Mouse (Mus musculus) hematopoietic multipotent progenitor cell, adult 10-12 weeks (in vitro differentiated cells): ENCODE measurements around the gene Hoxc9. TPM values are rescaled to one million over a fixed set of nuclear protein-coding genes. Genes with fewer than 3 reads are reported as not detected.

ENCODE experiments used
- polyA plus RNA-seq: library from polyadenylated mRNA; stranded (reverse); fragments of >175 nt; gene quantifications from 2 replicates; pipeline ENCODE4 v1.2.3, GENCODE M21; 2012; ENCODE audit warnings: low replicate concordance

The Hoxc9 gene
- polyA plus RNA-seq: 0.13 and 0.39 TPM in 2 replicates

DNA sequence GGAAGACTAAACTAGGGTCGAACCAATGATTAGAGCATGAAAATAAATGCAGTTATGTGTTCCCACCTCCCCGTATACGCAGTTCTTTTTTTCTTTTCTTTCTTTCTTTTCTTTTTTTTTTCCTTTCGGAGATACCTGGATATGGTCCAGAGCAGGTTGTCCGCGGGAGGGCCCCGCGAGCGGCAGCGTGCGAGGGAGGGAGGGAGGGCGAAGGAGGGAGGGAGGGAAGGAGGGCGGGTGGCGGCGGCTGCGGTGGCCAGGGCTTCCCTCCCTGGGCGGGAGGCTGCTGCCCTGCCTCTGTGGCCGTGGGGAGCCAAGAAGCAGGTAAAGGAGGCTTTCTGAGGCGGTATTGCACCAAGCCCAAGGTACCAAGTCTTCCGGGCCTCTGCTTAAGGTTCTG, at the start of gene Hoxc9:
Gene Hoxc9, plus strand, starts transcription at position 269 of the 400 bp plus-strand sequence.

DNA sequence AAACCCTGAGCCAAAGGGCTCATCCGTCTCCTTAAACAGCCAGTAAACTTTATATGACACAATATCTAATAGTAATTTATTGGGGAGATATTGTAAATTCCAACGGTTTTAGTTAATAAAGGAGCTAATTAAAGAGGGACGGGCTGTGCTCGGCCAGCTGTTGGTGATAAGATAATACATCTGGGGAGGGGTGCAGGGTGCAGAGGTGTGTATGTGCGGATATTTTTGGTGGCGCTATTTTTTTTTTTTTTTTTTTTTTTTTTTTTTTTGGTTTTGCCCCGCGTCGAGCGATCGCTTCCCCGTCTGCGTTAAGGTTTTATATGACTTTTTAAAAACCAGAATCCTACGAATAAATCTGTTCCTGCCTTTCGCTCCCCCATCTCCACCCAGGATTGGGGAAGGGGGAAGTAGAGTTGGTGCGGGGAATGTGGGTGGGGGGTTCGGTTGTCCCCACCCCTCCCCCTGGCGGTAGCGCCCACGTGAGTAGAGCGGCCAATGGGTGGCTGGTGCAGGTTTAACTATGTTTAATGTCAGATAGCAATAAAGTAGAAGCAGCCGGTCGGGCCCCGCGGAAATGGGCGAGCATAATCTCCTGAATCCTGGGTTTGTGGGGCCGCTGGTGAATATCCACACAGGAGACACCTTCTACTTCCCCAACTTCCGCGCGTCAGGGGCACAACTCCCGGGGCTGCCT, 39.8 kb upstream of the Hoxc9 start, which contains the start of gene Hoxc12:
Gene Hoxc12, plus strand, starts transcription at position 479 of the 694 bp plus-strand sequence.

DNA sequence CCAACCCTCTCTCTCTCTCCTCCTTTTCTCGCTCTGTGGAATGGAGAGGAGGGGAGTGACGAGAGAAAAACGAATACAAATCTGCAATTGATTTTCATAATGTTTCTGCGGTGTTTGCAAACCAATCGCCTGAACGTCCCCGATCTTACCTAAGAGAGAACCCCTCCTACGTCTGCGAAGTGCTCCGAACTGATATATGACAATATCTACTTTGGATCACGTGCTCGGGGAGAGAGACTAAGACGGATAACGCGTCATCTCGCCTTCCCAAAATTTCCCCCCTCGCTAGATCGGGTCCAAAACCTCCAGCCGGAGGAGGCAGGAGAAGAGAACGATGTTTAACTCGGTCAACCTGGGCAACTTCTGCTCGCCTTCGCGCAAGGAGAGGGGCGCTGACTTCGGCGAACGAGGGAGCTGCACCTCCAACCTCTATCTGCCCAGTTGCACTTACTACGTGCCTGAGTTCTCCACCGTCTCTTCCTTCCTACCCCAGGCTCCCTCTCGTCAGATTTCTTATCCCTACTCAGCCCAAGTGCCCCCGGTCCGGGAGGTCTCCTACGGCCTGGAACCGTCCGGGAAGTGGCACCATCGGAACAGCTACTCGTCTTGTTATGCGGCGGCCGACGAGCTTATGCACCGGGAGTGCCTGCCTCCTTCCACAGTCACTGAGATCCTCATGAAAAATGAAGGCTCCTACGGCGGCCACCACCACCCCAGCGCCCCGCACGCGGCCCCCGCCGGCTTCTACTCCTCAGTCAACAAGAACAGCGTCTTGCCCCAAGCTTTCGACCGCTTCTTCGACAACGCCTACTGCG, 21.8 kb upstream of the Hoxc9 start, which contains the start of gene Hoxc11:
Gene Hoxc11, plus strand, starts transcription at position 236 of the 815 bp plus-strand sequence.

DNA sequence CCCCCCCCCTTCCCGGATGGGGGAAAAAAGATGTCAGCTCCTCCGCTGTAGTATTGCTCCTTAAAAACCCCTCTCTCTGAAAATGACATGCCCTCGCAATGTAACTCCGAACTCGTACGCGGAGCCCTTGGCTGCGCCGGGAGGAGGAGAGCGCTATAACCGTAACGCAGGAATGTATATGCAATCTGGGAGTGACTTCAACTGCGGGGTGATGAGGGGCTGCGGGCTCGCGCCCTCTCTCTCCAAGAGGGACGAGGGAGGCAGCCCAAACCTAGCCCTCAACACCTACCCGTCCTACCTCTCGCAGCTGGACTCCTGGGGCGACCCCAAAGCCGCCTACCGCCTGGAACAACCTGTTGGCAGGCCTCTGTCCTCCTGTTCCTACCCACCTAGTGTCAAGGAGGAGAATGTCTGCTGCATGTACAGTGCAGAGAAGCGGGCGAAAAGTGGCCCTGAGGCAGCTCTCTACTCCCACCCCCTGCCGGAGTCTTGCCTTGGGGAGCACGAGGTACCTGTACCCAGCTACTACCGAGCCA, 9.4 kb upstream of the Hoxc9 start, which contains the start of gene Hoxc10:
Gene Hoxc10, plus strand, starts transcription at position 21 of the 536 bp plus-strand sequence.

DNA sequence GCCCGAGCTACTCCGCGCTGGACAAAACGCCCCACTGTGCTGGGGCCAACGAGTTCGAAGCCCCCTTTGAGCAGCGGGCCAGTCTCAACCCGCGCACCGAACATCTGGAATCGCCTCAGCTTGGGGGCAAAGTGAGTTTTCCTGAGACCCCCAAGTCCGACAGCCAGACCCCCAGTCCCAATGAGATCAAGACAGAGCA, 9.0 kb upstream of the Hoxc9 start, which contains the start of gene Hoxc5:
Gene Hoxc5, plus strand, starts transcription at position 132 of the 199 bp plus-strand sequence.

DNA sequence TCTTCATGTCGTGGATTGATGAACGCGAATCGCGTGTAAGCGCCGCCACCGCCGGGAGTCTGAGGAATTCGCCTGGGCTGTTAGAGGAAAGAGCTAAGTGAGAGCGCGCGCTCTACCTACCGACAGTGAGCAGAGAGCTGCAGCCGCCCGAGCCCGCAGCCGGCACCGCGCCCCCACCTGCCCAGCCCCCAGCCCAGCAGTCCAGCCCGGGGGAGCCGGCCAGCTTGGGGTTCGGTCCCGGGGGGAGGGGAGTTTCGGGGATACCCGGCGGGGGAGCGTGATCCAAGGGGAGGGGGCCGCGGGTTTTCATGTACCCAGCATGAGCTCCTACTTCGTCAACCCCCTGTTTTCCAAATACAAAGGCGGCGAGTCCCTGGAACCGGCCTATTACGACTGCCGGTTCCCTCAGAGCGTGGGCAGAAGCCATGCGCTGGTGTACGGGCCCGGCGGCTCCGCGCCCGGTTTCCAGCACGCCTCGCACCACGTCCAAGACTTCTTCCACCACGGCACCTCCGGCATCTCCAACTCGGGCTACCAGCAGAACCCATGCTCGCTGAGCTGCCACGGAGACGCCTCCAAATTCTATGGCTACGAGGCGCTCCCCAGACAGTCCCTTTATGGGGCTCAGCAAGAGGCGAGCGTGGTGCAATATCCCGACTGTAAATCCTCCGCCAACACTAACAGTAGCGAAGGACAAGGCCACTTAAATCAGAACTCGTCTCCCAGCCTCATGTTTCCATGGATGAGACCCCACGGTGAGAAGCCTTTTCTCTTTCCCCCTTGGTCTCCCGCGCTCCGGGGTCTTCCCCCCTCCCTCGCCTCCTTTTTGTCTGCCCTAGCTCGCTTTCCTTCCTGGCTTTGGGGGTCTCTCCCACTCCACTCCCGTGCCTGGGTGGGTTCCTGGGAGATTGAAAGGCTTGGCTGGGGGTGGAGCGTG, 14.5 kb downstream of the Hoxc9 start, which contains the start of gene Hoxc8:
Gene Hoxc8, plus strand, starts transcription at position 147 of the 937 bp plus-strand sequence.

DNA sequence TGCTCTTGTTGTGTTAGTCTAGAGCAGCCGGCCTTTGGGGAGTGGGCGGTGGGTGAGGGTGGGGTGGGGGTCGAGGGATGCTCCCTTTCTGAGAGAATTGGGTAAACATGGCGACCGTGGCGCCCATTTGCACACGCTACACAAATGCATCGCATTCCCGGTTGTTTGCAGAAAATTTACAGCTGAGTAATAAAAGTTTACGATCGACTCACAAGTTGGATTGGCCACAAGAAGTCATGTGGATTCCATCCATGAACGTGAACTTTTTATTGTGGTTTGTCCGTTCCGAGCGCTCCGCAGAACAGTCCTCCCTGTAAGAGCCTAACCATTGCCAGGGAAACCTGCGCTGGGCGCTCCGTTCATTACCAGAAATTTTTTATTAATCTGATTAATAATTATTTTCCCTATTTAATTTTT, 21.7 kb downstream of the Hoxc9 start, which contains the start of gene Hoxc6:
Gene Hoxc6, plus strand, starts transcription at position 319 of the 417 bp plus-strand sequence.

DNA sequence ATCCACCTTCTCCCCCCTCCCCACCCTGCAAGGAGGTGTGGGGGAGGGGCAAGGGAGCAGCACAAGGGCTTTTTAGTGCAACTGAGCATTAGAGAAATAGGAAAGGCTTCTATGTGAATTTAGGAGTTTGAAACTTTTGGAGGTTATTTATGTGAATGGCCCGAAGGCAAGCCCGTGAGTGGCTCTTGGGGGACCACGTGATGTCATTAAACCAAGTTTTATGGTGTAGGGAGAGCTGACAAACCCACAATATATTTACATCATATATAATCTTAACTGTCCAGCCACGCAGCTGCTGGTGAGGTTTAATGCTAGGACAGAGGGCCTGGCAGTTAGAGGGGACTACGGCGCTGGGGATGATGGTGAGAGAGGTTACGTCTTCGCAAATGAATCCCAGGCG, 42.4 kb downstream of the Hoxc9 start, which contains the start of gene Hoxc4:
Gene Hoxc4, plus strand, starts transcription at position 299 of the 400 bp plus-strand sequence.

Other genes starting within 250 kb of the Hoxc9 start
- not detected in 2 replicates for gene Hoxc13, start 55.3 kb upstream of the Hoxc9 start, polyA plus RNA-seq
- gene Hoxc12, start 39.7 kb upstream of the Hoxc9 start, polyA plus RNA-seq: not detected in 2 replicates
- not detected in 2 replicates for gene Hoxc11, start 22.0 kb upstream of the Hoxc9 start, polyA plus RNA-seq
- not detected in 2 replicates for gene Hoxc10, start 9.6 kb upstream of the Hoxc9 start, polyA plus RNA-seq
- not detected in 2 replicates for gene Hoxc5, start 9.0 kb upstream of the Hoxc9 start, polyA plus RNA-seq
- not detected in 2 replicates for gene Hoxc8, start 14.2 kb downstream of the Hoxc9 start, polyA plus RNA-seq
- 0.22 and 0.58 TPM in 2 replicates for gene Hoxc6, start 21.8 kb downstream of the Hoxc9 start, polyA plus RNA-seq
- gene Hoxc4, start 42.5 kb downstream of the Hoxc9 start, polyA plus RNA-seq: 0.72 and 2.6 TPM in 2 replicates
- 5.7 and 7.2 TPM in 2 replicates for gene Smug1, start 190.7 kb downstream of the Hoxc9 start, polyA plus RNA-seq